Mouse (Mus musculus): ENCODE measurements around the gene Pum2. TPM values are rescaled to one million over a fixed set of nuclear protein-coding genes. Genes with fewer than 3 reads are reported as not detected.
A peak's percentile ranks its signal among the peaks of the same experiment; 100 is the strongest.
"Not testable (repeated sequence)": the region's sequence is repeated elsewhere in the genome, so short reads cannot be mapped to it uniquely, and the experiment has no call there.

Pum2 gene
- 191 and 209 TPM in 2 replicates for total RNA-seq (2017)

- ATAC-seq (ENCODE audit: extremely low read depth, insufficient number of reproducible peaks, low FRiP score, poor library complexity, severe bottlenecking): peak; percentile 96
These were observed at the start of gene Pum2 for GRCm38 (mm10) chr12:8673974-8674306. Gene Pum2, plus strand, starts transcription at chr12:8674134.

GRCm38 (mm10) chr12:8629537-8629936, 44.4 kb upstream of the Pum2 start:
- no peak for ATAC-seq (ENCODE audit: extremely low read depth, insufficient number of reproducible peaks, low FRiP score, poor library complexity, severe bottlenecking)

GRCm38 (mm10) chr12:8631691-8632090, 42.2 kb upstream of the Pum2 start:
- ATAC-seq (ENCODE audit: extremely low read depth, insufficient number of reproducible peaks, low FRiP score, poor library complexity, severe bottlenecking): no peak

GRCm38 (mm10) chr12:8632737-8633365, 41.1 kb upstream of the Pum2 start:
- ATAC-seq (ENCODE audit: extremely low read depth, insufficient number of reproducible peaks, low FRiP score, poor library complexity, severe bottlenecking): no peak

GRCm38 (mm10) chr12:8634306-8634705, 39.6 kb upstream of the Pum2 start:
- ATAC-seq (ENCODE audit: extremely low read depth, insufficient number of reproducible peaks, low FRiP score, poor library complexity, severe bottlenecking): no peak

- no peak for ATAC-seq (ENCODE audit: extremely low read depth, insufficient number of reproducible peaks, low FRiP score, poor library complexity, severe bottlenecking)
These were observed 38.4 kb upstream of the Pum2 start for GRCm38 (mm10) chr12:8635546-8635945.

- ATAC-seq (ENCODE audit: extremely low read depth, insufficient number of reproducible peaks, low FRiP score, poor library complexity, severe bottlenecking): peak; percentile 79
These were observed 37.0 kb upstream of the Pum2 start for GRCm38 (mm10) chr12:8636945-8637344.

GRCm38 (mm10) chr12:8638411-8639087, 35.4 kb upstream of the Pum2 start:
- peak; percentile 72 for ATAC-seq (ENCODE audit: extremely low read depth, insufficient number of reproducible peaks, low FRiP score, poor library complexity, severe bottlenecking)

GRCm38 (mm10) chr12:8640186-8640585, 33.7 kb upstream of the Pum2 start:
- ATAC-seq (ENCODE audit: extremely low read depth, insufficient number of reproducible peaks, low FRiP score, poor library complexity, severe bottlenecking): not testable (repeated sequence)

GRCm38 (mm10) chr12:8640711-8641424, 33.1 kb upstream of the Pum2 start:
- peak; percentile 84 for ATAC-seq (ENCODE audit: extremely low read depth, insufficient number of reproducible peaks, low FRiP score, poor library complexity, severe bottlenecking)

- ATAC-seq (ENCODE audit: extremely low read depth, insufficient number of reproducible peaks, low FRiP score, poor library complexity, severe bottlenecking): no peak
These were observed 32.6 kb upstream of the Pum2 start for GRCm38 (mm10) chr12:8641425-8641735.

GRCm38 (mm10) chr12:8648211-8648610, 25.7 kb upstream of the Pum2 start:
- ATAC-seq (ENCODE audit: extremely low read depth, insufficient number of reproducible peaks, low FRiP score, poor library complexity, severe bottlenecking): not testable (repeated sequence)

- ATAC-seq (ENCODE audit: extremely low read depth, insufficient number of reproducible peaks, low FRiP score, poor library complexity, severe bottlenecking): not testable (repeated sequence)
These were observed 23.9 kb upstream of the Pum2 start for GRCm38 (mm10) chr12:8650027-8650426.

GRCm38 (mm10) chr12:8656596-8656995, 17.3 kb upstream of the Pum2 start:
- no peak for ATAC-seq (ENCODE audit: extremely low read depth, insufficient number of reproducible peaks, low FRiP score, poor library complexity, severe bottlenecking)

GRCm38 (mm10) chr12:8657116-8657515, 16.8 kb upstream of the Pum2 start:
- ATAC-seq (ENCODE audit: extremely low read depth, insufficient number of reproducible peaks, low FRiP score, poor library complexity, severe bottlenecking): no peak

- ATAC-seq (ENCODE audit: extremely low read depth, insufficient number of reproducible peaks, low FRiP score, poor library complexity, severe bottlenecking): no peak
These were observed 16.1 kb upstream of the Pum2 start for GRCm38 (mm10) chr12:8657629-8658366.

- peak; percentile 62 for ATAC-seq (ENCODE audit: extremely low read depth, insufficient number of reproducible peaks, low FRiP score, poor library complexity, severe bottlenecking)
These were observed 14.3 kb upstream of the Pum2 start for GRCm38 (mm10) chr12:8659406-8660279.

- ATAC-seq (ENCODE audit: extremely low read depth, insufficient number of reproducible peaks, low FRiP score, poor library complexity, severe bottlenecking): no peak
These were observed 12.2 kb upstream of the Pum2 start for GRCm38 (mm10) chr12:8661747-8662146.

GRCm38 (mm10) chr12:8662175-8662574, 11.8 kb upstream of the Pum2 start:
- no peak for ATAC-seq (ENCODE audit: extremely low read depth, insufficient number of reproducible peaks, low FRiP score, poor library complexity, severe bottlenecking)

Data from neutrophil, adult 5-6 weeks (primary cell).